Mouse (Mus musculus) embryonic facial prominence, embryonic 15.5 days (tissue): ENCODE results near the gene Snx27. TPM values are rescaled to one million over a fixed set of nuclear protein-coding genes. Genes with fewer than 3 reads are reported as not detected.
A peak's percentile ranks its signal among the peaks of the same experiment; 100 is the strongest.

ENCODE experiments used
- ATAC-seq: fragments of 200-750 bp; cut with Nextera tagmentation; 2 replicates; pipeline ENCODE4 v1.8.0; 2017; ENCODE audit warnings: low read depth, moderate TSS enrichment; ENCODE audit not compliant: insufficient number of reproducible peaks, low FRiP score, low TSS enrichment
- H3K27ac ChIP-seq: fragments of 300-500 bp; sonication (generic); replicated peaks from 2 replicates; pipeline ENCODE4 v1.5.1; 2015; ENCODE audit warnings: mild to moderate bottlenecking, inconsistent platforms
- H3K27me3 ChIP-seq: fragments of 300-500 bp; sonication (generic); 2 replicates; pipeline ENCODE4 v1.6.1; 2015; ENCODE audit warnings: inconsistent platforms
- H3K36me3 ChIP-seq: fragments of 300-500 bp; sonication (generic); 2 replicates; pipeline ENCODE4 v1.6.1; 2015; ENCODE audit warnings: mild to moderate bottlenecking, inconsistent platforms
- H3K4me1 ChIP-seq: fragments of 300-500 bp; sonication (generic); 2 replicates; pipeline ENCODE4 v1.6.1; 2015; ENCODE audit warnings: inconsistent platforms
- H3K4me2 ChIP-seq: fragments of 300-500 bp; sonication (generic); replicated peaks from 2 replicates; pipeline ENCODE4 v1.6.1; 2015; ENCODE audit warnings: mild to moderate bottlenecking, inconsistent platforms
- H3K4me3 ChIP-seq: fragments of 300-500 bp; sonication (generic); replicated peaks from 2 replicates; pipeline ENCODE4 v1.5.1; 2015; ENCODE audit warnings: mild to moderate bottlenecking, inconsistent platforms
- H3K9ac ChIP-seq: fragments of 300-500 bp; sonication (generic); 2 replicates; pipeline ENCODE4 v1.6.1; 2015; ENCODE audit warnings: inconsistent platforms
- H3K9me3 ChIP-seq: fragments of 300-500 bp; sonication (generic); replicated peaks from 2 replicates; pipeline ENCODE4 v1.6.1; 2016; ENCODE audit warnings: inconsistent platforms
- WGBS: fragments of 180-500 bp; shearing (Covaris S2); methylation state at CpG from one replicate; pipeline ENCODE4 v1.1.7; 2015; 5-methylcytosine and 5-hydroxymethylcytosine counted together
- polyA plus RNA-seq: library from polyadenylated mRNA; unstranded; fragments of >200 nt; fragmentation: Nextera tagmentation; extraction: Ambion mirVana; gene quantifications from 2 replicates; pipeline ENCODE4 v1.2.1, GENCODE M21; 2015

Gene Snx27
- polyA plus RNA-seq, 1 experiment from 2014 or later: 47.8 TPM

- WGBS: 58% methylated on average over 2 of the region's 2 CpGs
- H3K27ac ChIP-seq: no peak overlapping the region
- no peaks in the 10 kb centered on the region for H3K27me3 ChIP-seq
- H3K4me3 ChIP-seq: no peak overlapping the region
- H3K4me1 ChIP-seq: peaks cover 14% of the 10 kb centered on the region
- no peak overlapping the region for H3K4me2 ChIP-seq
- H3K9me3 ChIP-seq: no peaks in the 10 kb centered on the region
- no peak overlapping the region for H3K9ac ChIP-seq
- no peaks in the 10 kb centered on the region for H3K36me3 ChIP-seq
- ATAC-seq: no peak
Measured at GRCm38 (mm10) chr3:94567242-94567641, 15.3 kb downstream of the Snx27 start.

- Histone ChIP-seq H3K27ac (peak overlapping the region; percentile 76), H3K9ac (no peak overlapping the region), H3K36me3 (no peaks in the 10 kb centered on the region), H3K27me3 (no peaks in the 10 kb centered on the region), H3K4me3 (no peak overlapping the region), H3K4me2 (no peak overlapping the region), H3K4me1 (peaks cover 18% of the 10 kb centered on the region), H3K9me3 (no peaks in the 10 kb centered on the region)
- ATAC-seq: no peak
- 52% methylated on average over 2 of the region's 2 CpGs for WGBS
Measured at GRCm38 (mm10) chr3:94565557-94565956, 17.0 kb downstream of the Snx27 start.

GRCm38 (mm10) chr3:94565127-94565526 is 17.4 kb downstream of the Snx27 start:
- Histone ChIP-seq H3K36me3 (0 out of 2 replicates have a peak, but pooled peaks cover under 1% of the 10 kb centered on the region), H3K4me2 (no peak overlapping the region), H3K27me3 (no peaks in the 10 kb centered on the region), H3K27ac (peak overlapping the region; percentile 76), H3K9me3 (no peaks in the 10 kb centered on the region), H3K4me3 (no peak overlapping the region), H3K4me1 (peaks cover 18% of the 10 kb centered on the region), H3K9ac (no peak overlapping the region)
- ATAC-seq: no peak
- 14% methylated on average over 3 of the region's 3 CpGs for WGBS

GRCm38 (mm10) chr3:94564356-94565010 is 18.0 kb downstream of the Snx27 start:
- H3K4me3 ChIP-seq: no peak overlapping the region
- H3K27me3 ChIP-seq: no peaks in the 10 kb centered on the region
- no peak overlapping the region for H3K4me2 ChIP-seq
- peaks cover 7% of the 10 kb centered on the region; the same call in 1 of the 2 replicates for H3K36me3 ChIP-seq
- H3K4me1 ChIP-seq: peaks cover 18% of the 10 kb centered on the region
- H3K9me3 ChIP-seq: no peaks in the 10 kb centered on the region
- no peak for ATAC-seq
- 60% methylated on average over 4 of the region's 4 CpGs for WGBS
- peak overlapping the region; percentile 76; the same call in 1 of the 2 replicates for H3K27ac ChIP-seq
- no peak overlapping the region for H3K9ac ChIP-seq

- Histone ChIP-seq H3K9ac (no peak overlapping the region), H3K36me3 (peaks cover 16% of the 10 kb centered on the region; the same call in 1 of the 2 replicates), H3K27ac (no peak overlapping the region), H3K9me3 (no peaks in the 10 kb centered on the region), H3K4me2 (no peak overlapping the region), H3K4me3 (no peak overlapping the region), H3K27me3 (no peaks in the 10 kb centered on the region), H3K4me1 (peaks cover 18% of the 10 kb centered on the region)
- no peak for ATAC-seq
- 85% methylated on average over 3 of the region's 3 CpGs for WGBS
Measured at GRCm38 (mm10) chr3:94563163-94563562, 19.4 kb downstream of the Snx27 start.

- H3K36me3 ChIP-seq: peaks cover 22% of the 10 kb centered on the region; the same call in 1 of the 2 replicates
Measured at GRCm38 (mm10) chr3:94559931-94560429, 22.5 kb downstream of the Snx27 start.

GRCm38 (mm10) chr3:94549041-94549440 is 33.5 kb downstream of the Snx27 start:
- no peak for ATAC-seq
- H3K27me3 ChIP-seq: no peaks in the 10 kb centered on the region
- H3K4me2 ChIP-seq: no peak overlapping the region
- 79% methylated on average over 2 of the region's 2 CpGs for WGBS
- H3K4me1 ChIP-seq: no peaks in the 10 kb centered on the region
- H3K9ac ChIP-seq: no peak overlapping the region
- H3K36me3 ChIP-seq: no peaks in the 10 kb centered on the region
- no peak overlapping the region for H3K4me3 ChIP-seq
- H3K9me3 ChIP-seq: no peaks in the 10 kb centered on the region
- H3K27ac ChIP-seq: no peak overlapping the region

More at GRCm38 (mm10) chr3:94559931-94560429, 22.5 kb downstream of the Snx27 start:
- Histone ChIP-seq H3K27ac (no peak overlapping the region), H3K9ac (no peak overlapping the region), H3K4me1 (peaks cover 13% of the 10 kb centered on the region; the same call in 1 of the 2 replicates), H3K4me2 (no peak overlapping the region), H3K9me3 (no peaks in the 10 kb centered on the region), H3K27me3 (no peaks in the 10 kb centered on the region), H3K4me3 (no peak overlapping the region)
- WGBS: 88% methylated on average over 5 of the region's 5 CpGs
- no peak for ATAC-seq

- Histone ChIP-seq H3K27me3 (no peaks in the 10 kb centered on the region), H3K27ac (no peak overlapping the region), H3K4me2 (no peak overlapping the region), H3K4me1 (no peaks in the 10 kb centered on the region), H3K36me3 (no peaks in the 10 kb centered on the region), H3K9ac (no peak overlapping the region), H3K9me3 (no peaks in the 10 kb centered on the region), H3K4me3 (no peak overlapping the region)
- no peak for ATAC-seq
- WGBS: 91% methylated on average over 3 of the region's 3 CpGs
Measured at GRCm38 (mm10) chr3:94537187-94537586, 45.3 kb downstream of the Snx27 start.

GRCm38 (mm10) chr3:94533968-94534367 is 48.5 kb downstream of the Snx27 start:
- Histone ChIP-seq H3K27me3 (no peaks in the 10 kb centered on the region), H3K9me3 (no peaks in the 10 kb centered on the region), H3K36me3 (peaks cover 1% of the 10 kb centered on the region; the same call in 1 of the 2 replicates), H3K4me2 (no peak overlapping the region), H3K27ac (no peak overlapping the region), H3K4me1 (no peaks in the 10 kb centered on the region), H3K9ac (no peak overlapping the region), H3K4me3 (no peak overlapping the region)
- no peak for ATAC-seq

GRCm38 (mm10) chr3:94526731-94527130 is 55.8 kb downstream of the Snx27 start:
- Histone ChIP-seq H3K4me3 (no peak overlapping the region), H3K27me3 (no peaks in the 10 kb centered on the region), H3K9ac (no peak overlapping the region), H3K4me1 (no peaks in the 10 kb centered on the region), H3K27ac (no peak overlapping the region), H3K9me3 (no peaks in the 10 kb centered on the region), H3K4me2 (no peak overlapping the region), H3K36me3 (peaks cover 32% of the 10 kb centered on the region; the same call in 1 of the 2 replicates)
- 81% methylated on average over 2 of the region's 2 CpGs for WGBS
- ATAC-seq: no peak

GRCm38 (mm10) chr3:94506664-94507063 is 75.9 kb downstream of the Snx27 start:
- H3K4me3 ChIP-seq: no peak overlapping the region
- H3K27ac ChIP-seq: no peak overlapping the region
- WGBS: 95% methylated on average over 1 of the region's 1 CpGs
- no peaks in the 10 kb centered on the region for H3K9me3 ChIP-seq
- no peak for ATAC-seq
- H3K4me1 ChIP-seq: no peaks in the 10 kb centered on the region
- peaks cover 51% of the 10 kb centered on the region for H3K36me3 ChIP-seq
- no peak overlapping the region for H3K9ac ChIP-seq
- H3K27me3 ChIP-seq: no peaks in the 10 kb centered on the region
- no peak overlapping the region for H3K4me2 ChIP-seq

GRCm38 (mm10) chr3:94502243-94502642 is 80.3 kb downstream of the Snx27 start:
- peaks cover 41% of the 10 kb centered on the region for H3K36me3 ChIP-seq
- WGBS: 77% methylated on average over 3 of the region's 3 CpGs
- no peak overlapping the region for H3K4me2 ChIP-seq
- H3K27me3 ChIP-seq: no peaks in the 10 kb centered on the region
- H3K27ac ChIP-seq: no peak overlapping the region
- H3K4me3 ChIP-seq: no peak overlapping the region
- H3K9ac ChIP-seq: no peak overlapping the region
- H3K9me3 ChIP-seq: no peaks in the 10 kb centered on the region
- no peaks in the 10 kb centered on the region for H3K4me1 ChIP-seq
- no peak for ATAC-seq
